Mouse (Mus musculus) mature B cell (primary cell): ENCODE measurements around the gene Traf3ip3.

ENCODE experiments used
- in situ Hi-C: fragments of 300-500 bp; cut with MboI; formaldehyde crosslinking; loops from 2 replicates; pipeline ENCODE4 v1.14.3; 2019

The Traf3ip3 gene

GRCm38 (mm10) chr1:193125835-193126234 lies 75.7 kb downstream of the Traf3ip3 start:
- in situ Hi-C loops: no loop called here
